Comparison of ENCODE assay signal across 9 mouse cellular contexts in genomic region chr6:117916205-117916736, GRCm38 (mm10). TPM values are rescaled to one million over a fixed set of nuclear protein-coding genes. Genes with fewer than 3 reads are reported as not detected.
A peak's percentile ranks its signal among the peaks of the same experiment; 100 is the strongest.
DNase-seq lines count a peak whose midpoint lies in the region; ATAC-seq and TF ChIP-seq lines count a peak whose summit lies in the region.
"Had no signal": no experiment of that assay in that cellular context is flagged by ENCODE, and none has a peak within 500 bp of the region (broad histone marks: within the 10 kb centered on the region; RNA-seq: fewer than 3 reads in every experiment).

No protein-coding gene starts in this region.

- no peak for ATAC-seq in megakaryocyte, adult 5-6 weeks (ENCODE audit: poor library complexity, severe bottlenecking)
- ATAC-seq in limb, embryonic 14.5 days (ENCODE audit: low FRiP score, low read depth), result no peak
- no peak for ATAC-seq in stomach, embryonic 14.5 days (ENCODE audit: insufficient number of reproducible peaks, insufficient read depth, low FRiP score, low read depth)

- peaks cover 43% of the 10 kb centered on the region for H3K36me3 ChIP-seq in megakaryocyte, embryonic 14.5 days (replicated peaks; ENCODE audit: low read length)
- H3K36me3 ChIP-seq in forebrain, embryonic 10.5 days (replicated peaks), result peaks cover 37% of the 10 kb centered on the region
- H3K36me3 ChIP-seq in limb, embryonic 14.5 days (ENCODE audit: control insufficient read depth, insufficient read depth, low read length), result peaks cover 10% of the 10 kb centered on the region
- H3K36me3 ChIP-seq in stomach, embryonic 14.5 days (ENCODE audit: control insufficient read depth, insufficient read depth, low read length), result peaks cover 2% of the 10 kb centered on the region; the same call in 1 of the 2 replicates

- peak overlapping the region; percentile 78 for H3K9ac ChIP-seq in limb, embryonic 14.5 days (ENCODE audit: low read depth, low read length, severe bottlenecking)
- peak overlapping the region; percentile 82 for H3K9ac ChIP-seq in stomach, embryonic 14.5 days (replicated peaks; ENCODE audit: low read depth, low read length)

- peaks cover 76% of the 10 kb centered on the region for H3K4me1 ChIP-seq in megakaryocyte, embryonic 14.5 days
- peaks cover 54% of the 10 kb centered on the region for H3K4me1 ChIP-seq in forebrain, embryonic 10.5 days
- peaks cover 22% of the 10 kb centered on the region for H3K4me1 ChIP-seq in limb, embryonic 14.5 days (ENCODE audit: control insufficient read depth, insufficient read depth, low read length)
- H3K4me1 ChIP-seq in stomach, embryonic 14.5 days (ENCODE audit: control insufficient read depth, insufficient read depth, low read length), result peaks cover 24% of the 10 kb centered on the region

- WGBS in forebrain, embryonic 10.5 days, result 2% methylated on average over 12 of the region's 12 CpGs
- 1% methylated on average over 12 of the region's 12 CpGs for WGBS in limb, embryonic 14.5 days
- 2% methylated on average over 12 of the region's 12 CpGs for WGBS in stomach, embryonic 14.5 days

- peak overlapping the region; percentile 92 for H3K27ac ChIP-seq in forebrain, embryonic 10.5 days
- peak overlapping the region; percentile 93 for H3K27ac ChIP-seq in limb, embryonic 14.5 days (replicated peaks; ENCODE audit: low read depth, low read length)
- H3K27ac ChIP-seq in stomach, embryonic 14.5 days (ENCODE audit: low read length), result peak overlapping the region; percentile 98

- no peak for TF ChIP-seq POLR2A in limb, embryonic 14.5 days (IDR thresholded peaks at IDR 0.05; ENCODE audit: borderline replicate concordance, extremely low read depth, insufficient read depth, insufficient read length)

- peak overlapping the region; percentile 83 for H3K4me2 ChIP-seq in limb, embryonic 14.5 days (replicated peaks; ENCODE audit: low read depth, low read length, severe bottlenecking)
- H3K4me2 ChIP-seq in stomach, embryonic 14.5 days (replicated peaks; ENCODE audit: low read depth, low read length), result peak overlapping the region; percentile 96

- H3K27me3 ChIP-seq in megakaryocyte, embryonic 14.5 days (replicated peaks), result no peaks in the 10 kb centered on the region
- no peaks in the 10 kb centered on the region for H3K27me3 ChIP-seq in forebrain, embryonic 10.5 days (ENCODE audit: poor library complexity, severe bottlenecking)
- no peaks in the 10 kb centered on the region for H3K27me3 ChIP-seq in limb, embryonic 14.5 days (ENCODE audit: control insufficient read depth, insufficient read depth, low read length)
- no peaks in the 10 kb centered on the region for H3K27me3 ChIP-seq in stomach, embryonic 14.5 days (ENCODE audit: control insufficient read depth, insufficient read depth, low read length)

- peak overlapping the region; percentile 95 for H3K4me3 ChIP-seq in megakaryocyte, embryonic 14.5 days (replicated peaks)
- peak overlapping the region; percentile 75 for H3K4me3 ChIP-seq in forebrain, embryonic 10.5 days
- H3K4me3 ChIP-seq in limb, embryonic 14.5 days (replicated peaks; ENCODE audit: low read length), result peak overlapping the region; percentile 66
- peak overlapping the region; percentile 70 for H3K4me3 ChIP-seq in stomach, embryonic 14.5 days (ENCODE audit: low read depth, low read length)

- no peaks in the 10 kb centered on the region for H3K9me3 ChIP-seq in megakaryocyte, embryonic 14.5 days
- no peaks in the 10 kb centered on the region for H3K9me3 ChIP-seq in forebrain, embryonic 10.5 days
- H3K9me3 ChIP-seq in limb, embryonic 14.5 days (ENCODE audit: control insufficient read depth, low read length), result no peaks in the 10 kb centered on the region
- H3K9me3 ChIP-seq in stomach, embryonic 14.5 days (ENCODE audit: control insufficient read depth, low read depth, low read length), result no peaks in the 10 kb centered on the region

- DNase-seq in forebrain, embryonic 10.5 days (ENCODE audit: extremely low spot score, low spot score), result no peak
- DNase-seq in limb, embryonic 14.5 days (ENCODE audit: low spot score), result no peak
- DNase-seq in T-cell, adult 2 months (ENCODE audit: low spot score), result no peak
- no peak for DNase-seq in cerebellum, adult 9-10 months

RNA-seq across cellular contexts. Expression of gene Hnrnpf, which starts 16.1 kb away (rescaled TPM):
- 36.3 and 112 TPM in 2 replicates for polyA plus RNA-seq in megakaryocyte, embryonic 14.5 days (2012; ENCODE audit: insufficient read depth, low replicate concordance)
- 648 and 668 TPM in 2 replicates for total RNA-seq in megakaryocyte, adult 5-6 weeks (2015)
- total RNA-seq in megakaryocyte, adult 5-6 weeks (2017), result 1,188 and 1,238 TPM in 2 replicates
- polyA plus RNA-seq in forebrain, embryonic 10.5 days (2016; fragmentation: Nextera tagmentation; extraction: Ambion mirVana), result 890 and 940 TPM in 2 replicates
- polyA plus RNA-seq in limb, embryonic 14.5 days (2012; rRNA removed), result 385 and 486 TPM in 2 replicates
- polyA plus RNA-seq in limb, embryonic 14.5 days (2014; fragmentation: Nextera tagmentation; extraction: Ambion mirVana), result 609 and 633 TPM in 2 replicates
- 685 and 701 TPM in 2 replicates for polyA plus RNA-seq in stomach, embryonic 14.5 days (2014; fragmentation: Nextera tagmentation; extraction: Ambion mirVana)

RNA-seq across cellular contexts. Expression of gene Fxyd4, which starts 21.2 kb away (rescaled TPM):
- not detected in 2 replicates for polyA plus RNA-seq in megakaryocyte, embryonic 14.5 days (2012; ENCODE audit: insufficient read depth, low replicate concordance)
- total RNA-seq in megakaryocyte, adult 5-6 weeks (2015), result not detected in 2 replicates
- total RNA-seq in megakaryocyte, adult 5-6 weeks (2017), result not detected in 2 replicates
- polyA plus RNA-seq in forebrain, embryonic 10.5 days (2016; fragmentation: Nextera tagmentation; extraction: Ambion mirVana), result 2.0 and 2.5 TPM in 2 replicates
- not detected in 2 replicates for polyA plus RNA-seq in limb, embryonic 14.5 days (2012; rRNA removed)
- polyA plus RNA-seq in limb, embryonic 14.5 days (2014; fragmentation: Nextera tagmentation; extraction: Ambion mirVana), result 1.4 and 2.5 TPM in 2 replicates
- polyA plus RNA-seq in stomach, embryonic 14.5 days (2014; fragmentation: Nextera tagmentation; extraction: Ambion mirVana), result 4.4 and 5.0 TPM in 2 replicates
- total RNA-seq: layer of hippocampus, postnatal 25 days had no signal
- polyA plus RNA-seq: brain, embryonic 14.5 days had no signal

RNA-seq across cellular contexts. Expression of gene Zfp239, which starts 54.4 kb away (rescaled TPM):
- polyA plus RNA-seq in megakaryocyte, embryonic 14.5 days (2012; ENCODE audit: insufficient read depth, low replicate concordance), result 1.3 TPM in 1 of 2 replicates, not detected in the other
- 0.40 and 0.43 TPM in 2 replicates for total RNA-seq in megakaryocyte, adult 5-6 weeks (2015)
- not detected in 2 replicates for total RNA-seq in megakaryocyte, adult 5-6 weeks (2017)
- polyA plus RNA-seq in forebrain, embryonic 10.5 days (2016; fragmentation: Nextera tagmentation; extraction: Ambion mirVana), result 13.6 and 14.8 TPM in 2 replicates
- 7.4 and 8.6 TPM in 2 replicates for polyA plus RNA-seq in limb, embryonic 14.5 days (2012; rRNA removed)
- polyA plus RNA-seq in limb, embryonic 14.5 days (2014; fragmentation: Nextera tagmentation; extraction: Ambion mirVana), result 9.7 and 11.8 TPM in 2 replicates
- 7.1 and 7.6 TPM in 2 replicates for polyA plus RNA-seq in stomach, embryonic 14.5 days (2014; fragmentation: Nextera tagmentation; extraction: Ambion mirVana)
